Comparison of ENCODE assay signal across 8 mouse cellular contexts in the genomic region with DNA sequence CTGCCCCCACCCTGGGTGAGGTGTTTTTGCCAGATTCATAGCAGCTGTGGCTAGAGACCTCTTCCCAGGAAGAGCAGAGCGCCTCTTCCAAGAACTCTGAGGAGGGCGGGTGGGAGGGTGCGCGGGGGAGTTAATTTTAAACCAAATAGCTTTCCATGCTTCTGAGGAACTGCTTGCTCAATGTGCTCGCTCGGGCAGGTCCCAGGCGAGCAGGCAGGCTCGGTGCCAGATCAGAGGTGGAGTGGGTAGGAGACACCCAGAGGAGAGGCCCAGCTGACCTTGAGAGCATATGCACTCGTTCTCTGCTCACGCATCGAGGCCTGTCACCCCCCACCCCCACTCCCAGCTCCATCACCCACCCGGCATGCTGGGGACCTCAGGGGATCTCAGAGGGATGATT. TPM values are rescaled to one million over a fixed set of nuclear protein-coding genes. Genes with fewer than 3 reads are reported as not detected.
DNase-seq lines count a peak whose midpoint lies in the region; ATAC-seq lines count a peak whose summit lies in the region.

No protein-coding gene starts in this region.

- no peak overlapping the region for H3K9ac ChIP-seq in intestine, embryonic 15.5 days
- H3K9ac ChIP-seq in liver, embryonic 12.5 days: peak overlapping the region; percentile 55
- H3K9ac ChIP-seq in stomach, embryonic 14.5 days (replicated peaks; ENCODE audit: low read depth, low read length): no peak overlapping the region
- no peak overlapping the region for H3K9ac ChIP-seq in forebrain, embryonic 12.5 days
- H3K9ac ChIP-seq in forebrain, embryonic 13.5 days: no peak overlapping the region

- H3K36me3 ChIP-seq in intestine, embryonic 15.5 days: no peaks in the 10 kb centered on the region
- peaks cover 8% of the 10 kb centered on the region; the same call in 1 of the 2 replicates for H3K36me3 ChIP-seq in liver, embryonic 12.5 days
- H3K36me3 ChIP-seq in stomach, embryonic 14.5 days (ENCODE audit: control insufficient read depth, insufficient read depth, low read length): no peaks in the 10 kb centered on the region
- no peaks in the 10 kb centered on the region for H3K36me3 ChIP-seq in forebrain, embryonic 12.5 days (replicated peaks)
- H3K36me3 ChIP-seq in forebrain, embryonic 13.5 days (ENCODE audit: poor library complexity, severe bottlenecking): no peaks in the 10 kb centered on the region

- H3K4me2 ChIP-seq in intestine, embryonic 15.5 days (replicated peaks): peak overlapping the region; percentile 35
- peak overlapping the region; percentile 58 for H3K4me2 ChIP-seq in liver, embryonic 12.5 days
- 0 out of 2 replicates have a peak overlapping the region, but pooled peaks have one; percentile 3 for H3K4me2 ChIP-seq in stomach, embryonic 14.5 days (replicated peaks; ENCODE audit: low read depth, low read length)
- no peak overlapping the region for H3K4me2 ChIP-seq in forebrain, embryonic 12.5 days
- H3K4me2 ChIP-seq in forebrain, embryonic 13.5 days: no peak overlapping the region

- H3K4me3 ChIP-seq in intestine, embryonic 15.5 days (replicated peaks): no peak overlapping the region
- 0 out of 2 replicates have a peak overlapping the region, but pooled peaks have one; percentile 6 for H3K4me3 ChIP-seq in liver, embryonic 12.5 days
- H3K4me3 ChIP-seq in stomach, embryonic 14.5 days (ENCODE audit: low read depth, low read length): no peak overlapping the region
- H3K4me3 ChIP-seq in forebrain, embryonic 12.5 days (replicated peaks): no peak overlapping the region
- H3K4me3 ChIP-seq in forebrain, embryonic 13.5 days: no peak overlapping the region

- DNase-seq in CD4-positive, CD25-positive, alpha-beta regulatory T cell, adult 2 months (ENCODE audit: low read depth, low spot score): peak; percentile 43
- peak; percentile 88 for DNase-seq in gastrocnemius, adult 18-20 months (ENCODE audit: low spot score)

- peaks cover 38% of the 10 kb centered on the region for H3K4me1 ChIP-seq in intestine, embryonic 15.5 days (replicated peaks)
- H3K4me1 ChIP-seq in liver, embryonic 12.5 days: peaks cover 78% of the 10 kb centered on the region
- peaks cover 22% of the 10 kb centered on the region for H3K4me1 ChIP-seq in stomach, embryonic 14.5 days (ENCODE audit: control insufficient read depth, insufficient read depth, low read length)
- no peaks in the 10 kb centered on the region for H3K4me1 ChIP-seq in forebrain, embryonic 12.5 days
- no peaks in the 10 kb centered on the region for H3K4me1 ChIP-seq in forebrain, embryonic 13.5 days

- H3K27ac ChIP-seq in intestine, embryonic 15.5 days: peak overlapping the region; percentile 73
- peak overlapping the region; percentile 79 for H3K27ac ChIP-seq in liver, embryonic 12.5 days
- H3K27ac ChIP-seq in stomach, embryonic 14.5 days (ENCODE audit: low read length): peak overlapping the region; percentile 81; the same call in 1 of the 2 replicates
- no peak overlapping the region for H3K27ac ChIP-seq in forebrain, embryonic 12.5 days
- no peak overlapping the region for H3K27ac ChIP-seq in forebrain, embryonic 13.5 days

- no peaks in the 10 kb centered on the region for H3K9me3 ChIP-seq in intestine, embryonic 15.5 days
- no peaks in the 10 kb centered on the region for H3K9me3 ChIP-seq in liver, embryonic 12.5 days (replicated peaks)
- no peaks in the 10 kb centered on the region for H3K9me3 ChIP-seq in stomach, embryonic 14.5 days (ENCODE audit: control insufficient read depth, low read depth, low read length)
- H3K9me3 ChIP-seq in forebrain, embryonic 12.5 days: no peaks in the 10 kb centered on the region
- H3K9me3 ChIP-seq in forebrain, embryonic 13.5 days (replicated peaks): no peaks in the 10 kb centered on the region

- ATAC-seq in CD4-positive, CD25-positive, alpha-beta regulatory T cell, adult 4 months: no peak
- ATAC-seq in intestine, embryonic 15.5 days: peak; percentile 80
- no peak for ATAC-seq in liver, embryonic 12.5 days
- ATAC-seq in stomach, embryonic 14.5 days (ENCODE audit: insufficient number of reproducible peaks, insufficient read depth, low FRiP score, low read depth): peak; percentile 64
- no peak for ATAC-seq in forebrain, embryonic 12.5 days (ENCODE audit: low FRiP score)
- ATAC-seq in forebrain, embryonic 13.5 days: no peak

- no peaks in the 10 kb centered on the region for H3K27me3 ChIP-seq in intestine, embryonic 15.5 days (replicated peaks)
- H3K27me3 ChIP-seq in liver, embryonic 12.5 days (replicated peaks): no peaks in the 10 kb centered on the region
- no peaks in the 10 kb centered on the region for H3K27me3 ChIP-seq in stomach, embryonic 14.5 days (ENCODE audit: control insufficient read depth, insufficient read depth, low read length)
- no peaks in the 10 kb centered on the region for H3K27me3 ChIP-seq in forebrain, embryonic 12.5 days
- H3K27me3 ChIP-seq in forebrain, embryonic 13.5 days: no peaks in the 10 kb centered on the region

- 32% methylated on average over 12 of the region's 12 CpGs for WGBS in intestine, embryonic 15.5 days
- WGBS in liver, embryonic 12.5 days (ENCODE audit: insufficient replicate concordance): 52% methylated on average over 12 of the region's 12 CpGs
- WGBS in stomach, embryonic 14.5 days: 34% methylated on average over 12 of the region's 12 CpGs
- 89% methylated on average over 12 of the region's 12 CpGs for WGBS in forebrain, embryonic 12.5 days
- 81% methylated on average over 12 of the region's 12 CpGs for WGBS in forebrain, embryonic 13.5 days

RNA-seq across cellular contexts. Expression of a gene that starts 12.1 kb away (rescaled TPM):
- polyA plus RNA-seq in CD4-positive, CD25-positive, alpha-beta regulatory T cell, adult 4 months (2017; shearing (Covaris generic)): 100 to 1,000 TPM; 102 to 161 TPM
- 1 to 10 TPM; 6.0 to 6.6 TPM for total RNA-seq in gastrocnemius, adult 18-20 months (2021)
- 16.2 and 16.8 TPM in 2 replicates for polyA plus RNA-seq in intestine, embryonic 15.5 days (2015; fragmentation: Nextera tagmentation; extraction: Ambion mirVana)
- 16.2 and 18.1 TPM in 2 replicates for polyA plus RNA-seq in liver, embryonic 12.5 days (2016; fragmentation: Nextera tagmentation; extraction: Ambion mirVana)
- 8.0 and 9.5 TPM in 2 replicates for polyA plus RNA-seq in stomach, embryonic 14.5 days (2014; fragmentation: Nextera tagmentation; extraction: Ambion mirVana)
- polyA plus RNA-seq in forebrain, embryonic 12.5 days (2016; fragmentation: Nextera tagmentation; extraction: Ambion mirVana): 4.5 and 6.0 TPM in 2 replicates
- 6.2 and 7.3 TPM in 2 replicates for polyA plus RNA-seq in forebrain, embryonic 13.5 days (2015; fragmentation: Nextera tagmentation; extraction: Ambion mirVana)

RNA-seq across cellular contexts. Expression of a gene that starts 18.2 kb away (rescaled TPM):
- 10 to 100 TPM; 52.7 to 58.5 TPM for polyA plus RNA-seq in CD4-positive, CD25-positive, alpha-beta regulatory T cell, adult 4 months (2017; shearing (Covaris generic))
- total RNA-seq in gastrocnemius, adult 18-20 months (2021): 10 to 100 TPM; 33.6 to 34.8 TPM
- polyA plus RNA-seq in intestine, embryonic 15.5 days (2015; fragmentation: Nextera tagmentation; extraction: Ambion mirVana): 34.8 and 35.4 TPM in 2 replicates
- polyA plus RNA-seq in liver, embryonic 12.5 days (2016; fragmentation: Nextera tagmentation; extraction: Ambion mirVana): 12.5 and 13.2 TPM in 2 replicates
- polyA plus RNA-seq in stomach, embryonic 14.5 days (2014; fragmentation: Nextera tagmentation; extraction: Ambion mirVana): 24.8 and 27.8 TPM in 2 replicates
- 2.4 and 3.7 TPM in 2 replicates for polyA plus RNA-seq in forebrain, embryonic 12.5 days (2016; fragmentation: Nextera tagmentation; extraction: Ambion mirVana)
- polyA plus RNA-seq in forebrain, embryonic 13.5 days (2015; fragmentation: Nextera tagmentation; extraction: Ambion mirVana): 2.0 and 2.4 TPM in 2 replicates

RNA-seq across cellular contexts. Expression of a gene that starts 30.3 kb away (rescaled TPM):
- 10 to 100 TPM; 27.8 to 29.1 TPM for polyA plus RNA-seq in CD4-positive, CD25-positive, alpha-beta regulatory T cell, adult 4 months (2017; shearing (Covaris generic))
- 10 to 100 TPM; 11.8 to 13.3 TPM for total RNA-seq in gastrocnemius, adult 18-20 months (2021)
- polyA plus RNA-seq in intestine, embryonic 15.5 days (2015; fragmentation: Nextera tagmentation; extraction: Ambion mirVana): 9.0 and 11.1 TPM in 2 replicates
- polyA plus RNA-seq in liver, embryonic 12.5 days (2016; fragmentation: Nextera tagmentation; extraction: Ambion mirVana): 4.9 and 5.0 TPM in 2 replicates
- polyA plus RNA-seq in stomach, embryonic 14.5 days (2014; fragmentation: Nextera tagmentation; extraction: Ambion mirVana): 12.4 and 12.9 TPM in 2 replicates
- polyA plus RNA-seq in forebrain, embryonic 12.5 days (2016; fragmentation: Nextera tagmentation; extraction: Ambion mirVana): 10.3 and 12.0 TPM in 2 replicates
- 13.3 and 13.9 TPM in 2 replicates for polyA plus RNA-seq in forebrain, embryonic 13.5 days (2015; fragmentation: Nextera tagmentation; extraction: Ambion mirVana)

RNA-seq across cellular contexts. Expression of a gene that starts 32.5 kb away (rescaled TPM):
- 1 to 10 TPM; 1.8 to 3.0 TPM for polyA plus RNA-seq in CD4-positive, CD25-positive, alpha-beta regulatory T cell, adult 4 months (2017; shearing (Covaris generic))
- 10 to 100 TPM; 31.8 to 32.2 TPM for total RNA-seq in gastrocnemius, adult 18-20 months (2021)
- 0.28 and 0.40 TPM in 2 replicates for polyA plus RNA-seq in intestine, embryonic 15.5 days (2015; fragmentation: Nextera tagmentation; extraction: Ambion mirVana)
- 0.06 and 0.10 TPM in 2 replicates for polyA plus RNA-seq in liver, embryonic 12.5 days (2016; fragmentation: Nextera tagmentation; extraction: Ambion mirVana)
- 0.13 and 0.19 TPM in 2 replicates for polyA plus RNA-seq in stomach, embryonic 14.5 days (2014; fragmentation: Nextera tagmentation; extraction: Ambion mirVana)
- 2.2 and 2.9 TPM in 2 replicates for polyA plus RNA-seq in forebrain, embryonic 12.5 days (2016; fragmentation: Nextera tagmentation; extraction: Ambion mirVana)
- 3.1 and 3.2 TPM in 2 replicates for polyA plus RNA-seq in forebrain, embryonic 13.5 days (2015; fragmentation: Nextera tagmentation; extraction: Ambion mirVana)

Comparison
In these comparisons a context has a peak if more than half of its experiments do, and no peak if none do; other contexts are left out.
1. ATAC-seq: peak in intestine, embryonic 15.5 days (single experiment) and stomach, embryonic 14.5 days (single experiment); none in CD4-positive, CD25-positive, alpha-beta regulatory T cell, adult 4 months (single experiment), liver, embryonic 12.5 days (single experiment), forebrain, embryonic 12.5 days (single experiment) and forebrain, embryonic 13.5 days (single experiment).
2. H3K27ac ChIP-seq: peak in intestine, embryonic 15.5 days (single experiment), liver, embryonic 12.5 days (single experiment) and stomach, embryonic 14.5 days (single experiment); none in forebrain, embryonic 12.5 days (single experiment) and forebrain, embryonic 13.5 days (single experiment).
3. H3K4me2 ChIP-seq: peak in intestine, embryonic 15.5 days (single experiment), liver, embryonic 12.5 days (single experiment) and stomach, embryonic 14.5 days (single experiment); none in forebrain, embryonic 12.5 days (single experiment) and forebrain, embryonic 13.5 days (single experiment).